Mouse (Mus musculus) kidney, embryonic 14.5 days (tissue): ENCODE results near the gene Ndufaf4. TPM values are rescaled to one million over a fixed set of nuclear protein-coding genes. Genes with fewer than 3 reads are reported as not detected.
"Not testable (repeated sequence)": the region's sequence is repeated elsewhere in the genome, so short reads cannot be mapped to it uniquely, and the experiment has no call there.

ENCODE experiments used
- ATAC-seq: fragments of 200-750 bp; cut with Nextera tagmentation; 2 replicates; pipeline ENCODE4 v1.8.0; 2017; ENCODE audit warnings: moderate number of reproducible peaks, mild to moderate bottlenecking, moderate TSS enrichment, moderate library complexity; ENCODE audit not compliant: low FRiP score, low TSS enrichment
- H3K27ac ChIP-seq: fragments of 300-500 bp; sonication (generic); 2 replicates; pipeline ENCODE4 v1.5.1; 2014; ENCODE audit warnings: low read depth, mild to moderate bottlenecking, low read length, moderate library complexity, mixed read lengths
- H3K27me3 ChIP-seq: fragments of 300-500 bp; sonication (generic); 2 replicates; pipeline ENCODE4 v1.6.1; 2014; ENCODE audit warnings: mild to moderate bottlenecking, low read length; ENCODE audit not compliant: control insufficient read depth, insufficient read depth
- H3K36me3 ChIP-seq: fragments of 300-500 bp; sonication (generic); 2 replicates; pipeline ENCODE4 v1.6.1; 2014; ENCODE audit warnings: low read length, mixed read lengths; ENCODE audit not compliant: control insufficient read depth, insufficient read depth
- H3K4me1 ChIP-seq: fragments of 300-500 bp; sonication (generic); 2 replicates; pipeline ENCODE4 v1.6.1; 2014; ENCODE audit warnings: low read length, mixed read lengths; ENCODE audit not compliant: control insufficient read depth, insufficient read depth
- H3K4me2 ChIP-seq: fragments of 300-500 bp; sonication (generic); replicated peaks from 2 replicates; pipeline ENCODE4 v1.6.1; 2014; ENCODE audit warnings: low read depth, mild to moderate bottlenecking, low read length
- H3K4me3 ChIP-seq: fragments of 300-500 bp; sonication (generic); 2 replicates; pipeline ENCODE4 v1.5.1; 2014; ENCODE audit warnings: mild to moderate bottlenecking, low read length
- H3K9ac ChIP-seq: fragments of 300-500 bp; sonication (generic); 2 replicates; pipeline ENCODE4 v1.6.1; 2014; ENCODE audit warnings: low read depth, mild to moderate bottlenecking, low read length, moderate library complexity
- H3K9me3 ChIP-seq: fragments of 300-500 bp; sonication (generic); 2 replicates; pipeline ENCODE4 v1.6.1; 2016; ENCODE audit warnings: low read length; ENCODE audit not compliant: control insufficient read depth
- WGBS: fragments of 180-500 bp; shearing (Covaris S2); extraction: QIAGEN DNeasy Blood & Tissue Kit; methylation state at CpG from one replicate; pipeline ENCODE4 v1.1.7; 2014; 5-methylcytosine and 5-hydroxymethylcytosine counted together
- polyA plus RNA-seq: library from polyadenylated mRNA; unstranded; fragments of >200 nt; fragmentation: Nextera tagmentation; extraction: Ambion mirVana; gene quantifications from 2 replicates; pipeline ENCODE4 v1.2.1, GENCODE M21; 2014

The Ndufaf4 gene
- 56.3 and 58.7 TPM in 2 replicates for polyA plus RNA-seq

- peaks cover 8% of the 10 kb centered on the region for H3K36me3 ChIP-seq
- no peaks in the 10 kb centered on the region for H3K9me3 ChIP-seq
- no peak within 1 kb of the TSS for H3K27ac ChIP-seq
- no peaks in the 10 kb centered on the region for H3K27me3 ChIP-seq
- peak within 1 kb of the TSS; percentile 71 for H3K4me3 ChIP-seq
- H3K9ac ChIP-seq, result peak within 1 kb of the TSS; percentile 78
- peaks cover 5% of the 10 kb centered on the region; the same call in 1 of the 2 replicates for H3K4me1 ChIP-seq
- peak; percentile 100 for ATAC-seq
- under 1% methylated on average over 58 of the region's 58 CpGs for WGBS
- H3K4me2 ChIP-seq, result peak within 1 kb of the TSS; percentile 70
These were observed at the start of gene Ndufaf4 for GRCm38 (mm10) chr4:24897851-24898515. TSS of gene Ndufaf4 (plus strand) at chr4:24898083.

GRCm38 (mm10) chr4:24850401-24851325, 47.2 kb upstream of the Ndufaf4 start, which contains the start of gene Klhl32:
TSS of gene Klhl32 (minus strand) at chr4:24851124.
- H3K4me2 ChIP-seq, result peak within 1 kb of the TSS; percentile 53
- H3K36me3 ChIP-seq, result no peaks in the 10 kb centered on the region
- peak within 1 kb of the TSS; percentile 41 for H3K4me3 ChIP-seq
- H3K27me3 ChIP-seq, result no peaks in the 10 kb centered on the region
- WGBS, result under 1% methylated on average over 62 of the region's 63 CpGs
- no peaks in the 10 kb centered on the region for H3K9me3 ChIP-seq
- no peaks in the 10 kb centered on the region for H3K4me1 ChIP-seq
- peak within 1 kb of the TSS; percentile 60; the same call in 1 of the 2 replicates for H3K27ac ChIP-seq
- ATAC-seq, result peak; percentile 98
- peak within 1 kb of the TSS; percentile 51 for H3K9ac ChIP-seq

- Histone ChIP-seq H3K4me2 (no peak overlapping the region), H3K4me3 (no peak overlapping the region), H3K9me3 (no peaks in the 10 kb centered on the region), H3K27ac (no peak overlapping the region), H3K36me3 (no peaks in the 10 kb centered on the region), H3K9ac (no peak overlapping the region), H3K4me1 (no peaks in the 10 kb centered on the region), H3K27me3 (no peaks in the 10 kb centered on the region)
- ATAC-seq, result no peak
- WGBS, result 48% methylated on average over 6 of the region's 6 CpGs
These were observed 32.2 kb upstream of the Ndufaf4 start for GRCm38 (mm10) chr4:24865691-24866090.

- WGBS, result 37% methylated on average over 4 of the region's 4 CpGs
- no peaks in the 10 kb centered on the region for H3K4me1 ChIP-seq
- H3K4me3 ChIP-seq, result no peak overlapping the region
- no peaks in the 10 kb centered on the region for H3K36me3 ChIP-seq
- H3K9ac ChIP-seq, result no peak overlapping the region
- H3K27ac ChIP-seq, result no peak overlapping the region
- ATAC-seq, result no peak
- no peaks in the 10 kb centered on the region for H3K9me3 ChIP-seq
- H3K4me2 ChIP-seq, result no peak overlapping the region
- H3K27me3 ChIP-seq, result no peaks in the 10 kb centered on the region
These were observed 28.7 kb upstream of the Ndufaf4 start for GRCm38 (mm10) chr4:24869230-24869629.

GRCm38 (mm10) chr4:24889386-24889785, 8.5 kb upstream of the Ndufaf4 start:
- not testable (repeated sequence) for H3K9ac ChIP-seq, H3K4me3 ChIP-seq
- WGBS, result 63% methylated on average over 2 of the region's 2 CpGs

GRCm38 (mm10) chr4:24892293-24892692, 5.6 kb upstream of the Ndufaf4 start:
- not testable (repeated sequence) for H3K4me1 ChIP-seq, H3K4me3 ChIP-seq, H3K9me3 ChIP-seq, H3K36me3 ChIP-seq, ATAC-seq, H3K27ac ChIP-seq, H3K9ac ChIP-seq, H3K27me3 ChIP-seq, H3K4me2 ChIP-seq
- 73% methylated on average over 2 of the region's 2 CpGs for WGBS

More at GRCm38 (mm10) chr4:24889386-24889785, 8.5 kb upstream of the Ndufaf4 start:
- not testable (repeated sequence) for H3K27me3 ChIP-seq, H3K4me2 ChIP-seq, ATAC-seq, H3K4me1 ChIP-seq, H3K36me3 ChIP-seq, H3K27ac ChIP-seq, H3K9me3 ChIP-seq

GRCm38 (mm10) chr4:24894625-24895024, 3.3 kb upstream of the Ndufaf4 start:
- WGBS, result 85% methylated on average over 4 of the region's 4 CpGs
- ATAC-seq, result no peak
- H3K36me3 ChIP-seq, result no peaks in the 10 kb centered on the region
- no peak overlapping the region for H3K4me2 ChIP-seq
- H3K9ac ChIP-seq, result no peak overlapping the region
- H3K27ac ChIP-seq, result no peak overlapping the region
- no peak overlapping the region for H3K4me3 ChIP-seq
- H3K27me3 ChIP-seq, result no peaks in the 10 kb centered on the region
- peaks cover 5% of the 10 kb centered on the region; the same call in 1 of the 2 replicates for H3K9me3 ChIP-seq
- H3K4me1 ChIP-seq, result peaks cover 5% of the 10 kb centered on the region; the same call in 1 of the 2 replicates

- 0% methylated on average over 1 of the region's 1 CpGs for WGBS
- H3K9ac ChIP-seq, result no peak overlapping the region
- H3K4me3 ChIP-seq, result no peak overlapping the region
- H3K4me2 ChIP-seq, result no peak overlapping the region
- H3K4me1 ChIP-seq, result peaks cover 5% of the 10 kb centered on the region; the same call in 1 of the 2 replicates
- no peaks in the 10 kb centered on the region for H3K9me3 ChIP-seq
- no peak overlapping the region for H3K27ac ChIP-seq
- peaks cover under 1% of the 10 kb centered on the region; the same call in 1 of the 2 replicates for H3K36me3 ChIP-seq
- no peak for ATAC-seq
- H3K27me3 ChIP-seq, result no peaks in the 10 kb centered on the region
These were observed 1.1 kb upstream of the Ndufaf4 start for GRCm38 (mm10) chr4:24896829-24897228.
